Mouse (Mus musculus) mesoderm, embryonic 11.5 days (tissue): ENCODE data around the gene Leprot.
A peak's percentile ranks its signal among the peaks of the same experiment; 100 is the strongest.

Source experiments
- DNase-seq: peaks from one replicate; pipeline ENCODE4 v3.0.0-alpha.2; 2012; ENCODE audit warnings: low read depth, low spot score

The Leprot gene

DNA sequence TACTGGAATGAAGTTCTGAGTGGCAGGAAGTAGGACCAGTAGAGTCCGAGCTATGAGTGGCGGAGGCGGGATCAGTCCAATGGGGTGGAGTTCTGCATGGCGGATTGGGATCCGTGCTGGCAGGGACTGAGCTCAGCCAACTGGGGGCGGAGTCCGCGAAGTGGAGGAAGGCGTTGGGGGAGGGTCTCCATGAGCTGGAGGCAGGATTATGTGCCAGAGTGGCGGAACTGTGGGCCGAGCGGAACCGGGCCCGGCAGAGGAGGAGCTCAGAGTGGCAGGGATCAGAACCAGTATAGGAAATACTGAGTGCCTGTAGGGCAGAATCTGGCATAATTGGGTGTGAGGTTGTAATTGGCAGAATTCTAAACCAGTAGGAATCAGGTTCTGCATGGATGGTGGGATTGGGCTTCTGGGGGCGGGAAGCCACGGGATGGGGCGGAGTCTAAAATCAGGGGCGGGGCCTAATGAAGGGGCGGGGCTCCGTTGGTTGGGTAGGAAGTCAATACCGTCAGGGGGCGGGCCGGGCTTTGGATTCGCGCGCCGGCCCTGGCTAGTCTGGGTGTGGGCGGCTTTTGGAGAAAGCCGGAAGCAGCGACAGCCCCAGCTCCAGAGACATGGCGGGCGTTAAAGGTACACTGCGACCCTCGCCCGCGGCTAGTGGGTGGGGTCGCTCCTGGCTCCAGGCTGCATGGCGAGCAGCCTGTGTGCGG lies at the start of gene Leprot:
Leprot (plus strand) TSS at position 523 of the 710 bp plus-strand sequence.
- peak; percentile 97 for DNase-seq

DNA sequence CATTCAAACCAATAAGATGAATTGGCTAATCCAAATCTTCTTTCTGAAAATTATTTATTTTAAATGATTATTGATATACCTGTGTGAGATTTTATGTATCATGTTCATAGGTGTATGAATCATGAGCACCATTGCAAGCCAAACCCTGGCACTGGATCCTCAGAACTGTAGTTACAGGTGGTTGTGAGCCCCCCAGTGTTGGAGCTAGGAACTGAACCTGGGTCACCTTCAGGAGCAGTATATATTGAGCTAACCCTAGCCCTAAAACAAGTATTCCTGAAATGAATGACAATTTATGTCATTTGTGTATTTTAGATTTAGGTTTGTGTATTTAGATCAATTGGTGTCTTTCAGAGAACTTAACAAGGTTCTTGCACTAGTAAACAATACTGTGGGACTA lies 45.8 kb upstream of the Leprot start:
- no peak for DNase-seq

DNA sequence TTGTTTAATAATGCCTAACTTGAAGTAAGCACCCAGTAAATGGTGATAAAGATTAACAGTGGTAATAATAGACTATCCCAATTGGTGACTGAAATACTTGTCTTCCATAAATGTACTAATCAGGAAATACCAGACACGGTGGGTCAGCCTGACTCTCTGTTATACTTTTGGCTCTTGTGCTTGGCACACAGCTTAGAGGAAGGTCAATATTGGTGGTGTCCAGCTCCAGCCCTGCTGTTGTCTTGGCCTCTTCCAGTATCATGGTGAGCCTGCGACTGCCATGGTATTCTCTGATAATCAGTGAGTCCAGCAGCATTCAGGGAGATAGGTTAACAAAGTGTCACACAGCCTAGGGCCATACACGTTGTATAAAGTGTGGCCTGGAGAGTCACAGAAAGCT lies 43.9 kb upstream of the Leprot start:
- DNase-seq = no peak

- no peak for DNase-seq
These were observed 31.0 kb upstream of the Leprot start for GRCm38 (mm10) chr4:101616520-101616919.

DNA sequence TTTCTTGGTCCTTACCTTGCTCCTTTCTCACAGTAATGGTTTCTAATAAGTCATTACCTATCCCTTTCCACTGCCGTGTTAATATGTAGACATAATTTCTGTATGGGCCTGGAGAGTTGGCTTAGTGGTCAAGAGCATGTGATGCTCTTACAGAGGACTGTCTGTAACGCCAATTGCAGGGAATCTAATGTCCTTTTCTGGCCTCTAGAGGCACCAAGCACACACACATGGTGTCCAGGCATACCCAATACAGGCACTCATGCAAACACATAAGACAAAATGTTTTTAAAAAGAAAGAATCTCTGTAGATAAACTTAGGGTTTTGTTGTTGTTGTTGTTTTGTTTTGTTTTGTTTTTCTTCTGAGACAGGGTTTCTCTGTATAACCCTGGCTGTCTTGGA lies 29.8 kb upstream of the Leprot start:
- DNase-seq = no peak

- DNase-seq = no peak
These were observed 27.3 kb upstream of the Leprot start for GRCm38 (mm10) chr4:101620206-101620605.

DNA sequence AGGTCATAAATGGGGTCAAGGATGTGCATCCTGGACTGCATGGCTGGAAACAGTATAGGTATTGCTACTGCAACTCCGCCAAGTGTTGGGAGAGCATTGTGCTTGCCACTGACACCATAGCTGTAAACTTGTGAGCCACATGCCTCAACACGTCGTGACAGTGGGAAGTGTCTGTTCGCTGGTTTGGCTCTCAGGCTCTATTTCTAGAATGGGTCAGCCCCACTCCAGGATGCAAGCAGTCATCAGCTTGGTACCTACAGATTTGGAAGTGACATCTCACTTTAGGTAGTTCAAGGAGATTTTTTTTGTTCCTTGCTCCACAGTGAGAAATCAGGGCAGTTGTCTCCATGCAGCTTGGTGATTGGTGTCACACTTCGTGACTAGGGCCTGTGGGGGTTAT lies 26.3 kb upstream of the Leprot start:
- DNase-seq = no peak

GRCm38 (mm10) chr4:101625278-101625677 lies 22.2 kb upstream of the Leprot start:
- DNase-seq = no peak

DNA sequence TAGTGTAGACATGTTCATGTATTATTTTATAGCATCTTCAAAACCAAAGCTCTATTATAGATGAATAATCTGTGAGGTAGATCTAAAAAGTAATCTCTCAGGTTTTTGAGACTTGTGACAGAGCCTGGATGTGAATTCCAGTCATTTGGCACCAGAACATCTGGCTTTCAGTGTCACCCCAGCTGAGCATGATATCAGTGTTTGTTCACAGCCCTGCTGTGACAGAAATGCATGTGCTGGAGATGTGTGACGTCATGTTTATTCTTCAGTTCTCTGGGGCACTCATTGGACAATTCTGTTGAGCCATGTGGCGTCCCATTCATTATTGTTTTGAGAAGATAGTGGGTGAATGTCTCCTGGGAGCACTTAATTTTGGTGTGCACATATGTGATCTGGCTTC lies 11.9 kb upstream of the Leprot start:
- no peak for DNase-seq

GRCm38 (mm10) chr4:101637472-101637871 lies 10.0 kb upstream of the Leprot start:
- DNase-seq = no peak

GRCm38 (mm10) chr4:101640631-101641030 lies 6.9 kb upstream of the Leprot start:
- peak; percentile 41 for DNase-seq

GRCm38 (mm10) chr4:101642708-101643107 lies 4.8 kb upstream of the Leprot start:
- DNase-seq = no peak

GRCm38 (mm10) chr4:101643216-101643615 lies 4.3 kb upstream of the Leprot start:
- no peak for DNase-seq

DNA sequence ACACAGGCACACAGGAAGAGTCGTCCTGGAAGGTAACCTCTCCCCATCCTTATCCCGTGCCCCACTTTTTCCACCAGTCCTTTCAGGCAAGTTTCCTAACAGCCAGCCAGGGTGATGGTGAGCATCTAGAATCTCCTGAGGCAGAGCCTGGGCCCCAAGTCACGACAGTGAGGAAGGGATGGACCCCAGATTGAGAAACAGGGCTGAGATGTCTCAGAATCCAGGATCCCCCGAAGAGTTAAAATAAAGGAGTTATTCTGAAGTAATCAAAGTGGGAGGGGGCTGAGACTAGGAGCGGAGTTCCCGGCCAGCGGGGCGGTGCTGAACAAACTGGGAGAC lies 692 bp upstream of the Leprot start:
- DNase-seq = no peak

- DNase-seq = no peak
These were observed 591 bp downstream of the Leprot start for GRCm38 (mm10) chr4:101647976-101648642.

GRCm38 (mm10) chr4:101648745-101649144 lies 1.2 kb downstream of the Leprot start:
- no peak for DNase-seq

DNA sequence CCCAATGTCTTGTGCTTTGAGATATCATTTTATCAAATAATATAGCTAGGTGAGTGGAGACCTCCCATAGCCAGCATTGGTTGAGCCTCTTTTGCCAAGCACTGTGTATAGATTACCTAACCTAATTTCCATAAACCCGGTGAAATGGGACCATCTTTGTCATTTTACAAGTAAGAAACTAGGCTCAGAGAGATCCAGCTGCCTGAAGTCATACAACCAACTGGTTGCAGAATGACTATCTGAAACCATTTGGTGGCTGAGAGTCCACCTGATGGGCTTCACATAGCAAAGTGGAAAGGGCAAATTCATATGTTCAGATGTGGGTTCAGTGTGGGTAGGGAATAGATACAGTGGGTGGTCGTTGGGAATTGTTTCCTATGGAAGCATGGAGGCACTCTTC lies 3.4 kb downstream of the Leprot start:
- DNase-seq = no peak

GRCm38 (mm10) chr4:101654256-101654655 lies 6.7 kb downstream of the Leprot start:
- DNase-seq = peak; percentile 45

DNA sequence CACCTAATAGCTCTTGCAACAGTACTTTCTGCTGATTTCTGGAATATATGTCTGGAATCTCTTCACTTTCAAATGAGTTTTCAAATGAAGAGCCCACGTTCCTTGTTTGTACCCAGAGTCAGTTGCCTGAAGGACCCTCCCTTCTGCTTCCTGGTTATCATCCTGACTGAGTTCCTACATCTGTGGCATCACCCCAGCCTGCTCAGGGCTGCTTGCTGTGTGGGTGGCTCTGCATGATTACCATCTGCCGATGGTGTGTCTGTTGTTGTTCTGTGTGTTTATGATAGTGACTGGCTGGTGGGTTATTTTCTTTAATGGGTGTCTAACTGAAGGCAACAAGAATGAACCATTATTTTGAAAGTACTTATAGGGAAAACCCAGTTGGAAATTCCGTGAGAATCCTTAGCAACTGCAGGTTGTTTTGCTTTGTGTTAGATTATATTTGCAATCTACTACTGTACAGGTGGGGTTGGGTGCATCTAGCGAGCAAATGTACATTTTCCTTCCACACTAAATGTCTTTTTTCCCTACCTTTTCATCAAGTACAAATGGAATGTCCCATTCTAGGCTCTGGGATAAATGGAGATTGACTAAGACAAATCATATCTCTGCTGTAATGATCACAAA lies 7.4 kb downstream of the Leprot start:
- no peak for DNase-seq

DNA sequence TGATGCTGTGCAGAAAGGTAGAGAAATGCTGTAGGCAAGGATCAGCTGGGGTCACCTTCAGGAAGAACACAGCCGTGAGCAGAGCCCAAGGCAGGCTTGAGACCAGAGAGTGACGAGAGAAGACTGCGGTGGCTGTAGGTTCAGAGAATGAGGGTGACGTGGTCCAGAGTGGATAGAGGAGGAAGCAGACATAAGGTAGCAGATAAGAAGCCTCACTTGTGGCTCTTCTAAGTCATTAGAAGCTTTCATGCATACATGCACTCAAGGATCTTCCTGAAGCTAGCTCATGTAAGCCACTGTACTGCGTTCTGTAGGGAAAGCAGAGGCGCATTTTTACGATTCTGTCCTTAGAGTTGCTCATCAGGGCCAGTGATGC lies 7.9 kb downstream of the Leprot start:
- no peak for DNase-seq

DNA sequence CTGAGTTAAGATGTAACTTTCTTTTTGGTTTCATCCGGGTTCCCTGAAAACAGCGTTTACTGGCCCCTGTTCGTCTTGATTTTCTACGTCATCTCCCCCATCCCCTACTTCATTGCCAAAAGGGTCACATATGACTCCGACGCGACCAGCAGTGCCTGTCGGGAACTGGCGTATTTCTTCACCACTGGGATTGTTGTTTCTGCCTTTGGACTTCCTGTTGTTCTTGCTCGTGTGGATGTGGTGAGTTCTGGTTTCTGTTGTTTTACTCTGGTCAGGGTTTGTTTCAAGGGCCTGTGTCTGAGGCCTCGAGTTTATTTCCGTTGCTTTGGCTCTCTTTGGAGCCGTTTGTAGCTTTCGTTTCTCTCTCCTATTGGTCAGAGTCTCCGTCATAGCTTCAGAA lies 8.5 kb downstream of the Leprot start:
- DNase-seq = no peak

- DNase-seq = peak; percentile 34
These were observed 9.5 kb downstream of the Leprot start for GRCm38 (mm10) chr4:101656956-101657570.
